Mouse (Mus musculus): Measurements from ENCODE around the gene Vmn1r21. TPM values are rescaled to one million over a fixed set of nuclear protein-coding genes. Genes with fewer than 3 reads are reported as not detected.

The Vmn1r21 gene
- polyA plus RNA-seq, 1 experiment from 2014 or later, result not detected

- Histone ChIP-seq H3K4me3 (no peak overlapping the region), H3K9ac (no peak overlapping the region), H3K27me3 (no peaks in the 10 kb centered on the region), H3K4me2 (no peak overlapping the region), H3K27ac (no peak overlapping the region), H3K36me3 (peaks cover 18% of the 10 kb centered on the region; the same call in 1 of the 2 replicates), H3K4me1 (replicated peaks) (no peaks in the 10 kb centered on the region), H3K9me3 (peaks cover 8% of the 10 kb centered on the region; the same call in 1 of the 2 replicates)
- WGBS, result 87% methylated on average over 5 of the region's 5 CpGs
- ATAC-seq (ENCODE audit: low FRiP score), result no peak
Measured at GRCm38 (mm10) chr6:57805218-57806069, 44.7 kb downstream of the Vmn1r21 start.

- 0 out of 2 replicates have a peak, but pooled peaks cover 6% of the 10 kb centered on the region for H3K36me3 ChIP-seq
- no peak overlapping the region for H3K4me3 ChIP-seq
- H3K9ac ChIP-seq, result no peak overlapping the region
- H3K4me2 ChIP-seq, result no peak overlapping the region
- no peaks in the 10 kb centered on the region for H3K9me3 ChIP-seq
- ATAC-seq (ENCODE audit: low FRiP score), result no peak
- WGBS, result 78% methylated on average over 2 of the region's 2 CpGs
- H3K27me3 ChIP-seq, result no peaks in the 10 kb centered on the region
- no peaks in the 10 kb centered on the region for H3K4me1 ChIP-seq (replicated peaks)
- no peak overlapping the region for H3K27ac ChIP-seq
Measured at GRCm38 (mm10) chr6:57803130-57803529, 47.0 kb downstream of the Vmn1r21 start.

GRCm38 (mm10) chr6:57798986-57799385, 51.2 kb downstream of the Vmn1r21 start:
- 92% methylated on average over 1 of the region's 1 CpGs for WGBS
- ATAC-seq (ENCODE audit: low FRiP score), result no peak

GRCm38 (mm10) chr6:57796853-57797423, 53.2 kb downstream of the Vmn1r21 start:
- no peak overlapping the region for H3K27ac ChIP-seq
- H3K27me3 ChIP-seq, result no peaks in the 10 kb centered on the region
- no peaks in the 10 kb centered on the region for H3K36me3 ChIP-seq
- H3K4me1 ChIP-seq (replicated peaks), result no peaks in the 10 kb centered on the region
- H3K9ac ChIP-seq, result no peak overlapping the region
- WGBS, result 89% methylated on average over 3 of the region's 3 CpGs
- no peak overlapping the region for H3K4me3 ChIP-seq
- no peaks in the 10 kb centered on the region for H3K9me3 ChIP-seq
- ATAC-seq (ENCODE audit: low FRiP score), result no peak
- no peak overlapping the region for H3K4me2 ChIP-seq

More at GRCm38 (mm10) chr6:57798986-57799385, 51.2 kb downstream of the Vmn1r21 start:
- Histone ChIP-seq H3K4me1 (replicated peaks) (no peaks in the 10 kb centered on the region), H3K9ac (no peak overlapping the region), H3K27me3 (no peaks in the 10 kb centered on the region), H3K9me3 (no peaks in the 10 kb centered on the region), H3K36me3 (no peaks in the 10 kb centered on the region), H3K4me2 (no peak overlapping the region), H3K4me3 (no peak overlapping the region), H3K27ac (no peak overlapping the region)

GRCm38 (mm10) chr6:57795835-57796234, 54.3 kb downstream of the Vmn1r21 start:
- Histone ChIP-seq H3K36me3 (no peaks in the 10 kb centered on the region), H3K4me3 (no peak overlapping the region), H3K4me1 (replicated peaks) (no peaks in the 10 kb centered on the region), H3K9me3 (no peaks in the 10 kb centered on the region), H3K4me2 (no peak overlapping the region), H3K27me3 (no peaks in the 10 kb centered on the region), H3K9ac (no peak overlapping the region), H3K27ac (no peak overlapping the region)
- 74% methylated on average over 3 of the region's 3 CpGs for WGBS
- no peak for ATAC-seq (ENCODE audit: low FRiP score)

Other genes starting within 250 kb of the Vmn1r21 start
- gene Pyurf, start 158.3 kb downstream of the Vmn1r21 start, polyA plus RNA-seq (2015; fragmentation: Nextera tagmentation; extraction: Ambion mirVana), result 16.0 and 16.3 TPM in 2 replicates
- 81.5 and 86.8 TPM in 2 replicates for gene Lancl2, start 147.8 kb downstream of the Vmn1r21 start, polyA plus RNA-seq (2015; fragmentation: Nextera tagmentation; extraction: Ambion mirVana)
- gene Vopp1, start 25.2 kb downstream of the Vmn1r21 start, polyA plus RNA-seq (2015; fragmentation: Nextera tagmentation; extraction: Ambion mirVana), result 190 and 195 TPM in 2 replicates
- gene Vmn1r22, start 57.7 kb upstream of the Vmn1r21 start, polyA plus RNA-seq (2015; fragmentation: Nextera tagmentation; extraction: Ambion mirVana), result not detected in 2 replicates
- not detected in 2 replicates for gene Vmn1r23, start 76.5 kb upstream of the Vmn1r21 start, polyA plus RNA-seq (2015; fragmentation: Nextera tagmentation; extraction: Ambion mirVana)
- not detected in 2 replicates for gene Vmn1r24, start 111.2 kb upstream of the Vmn1r21 start, polyA plus RNA-seq (2015; fragmentation: Nextera tagmentation; extraction: Ambion mirVana)
- not detected in 2 replicates for gene Vmn1r25, start 130.5 kb upstream of the Vmn1r21 start, polyA plus RNA-seq (2015; fragmentation: Nextera tagmentation; extraction: Ambion mirVana)
- gene Vmn1r26, start 164.8 kb upstream of the Vmn1r21 start, polyA plus RNA-seq (2015; fragmentation: Nextera tagmentation; extraction: Ambion mirVana), result not detected in 2 replicates

All from hindbrain, embryonic 13.5 days (tissue).